Mouse (Mus musculus) megakaryocyte-erythroid progenitor cell, adult 5 weeks (primary cell): ENCODE results near the gene Adam8. TPM values are rescaled to one million over a fixed set of nuclear protein-coding genes. Genes with fewer than 3 reads are reported as not detected.

Experiments used
- polyA plus RNA-seq: library from polyadenylated mRNA; stranded (reverse); fragments of >175 nt; gene quantifications from 2 replicates; pipeline ENCODE4 v1.2.3, GENCODE M21; 2012

Gene Adam8
- 3.1 and 7.5 TPM in 2 replicates for polyA plus RNA-seq

GRCm38 (mm10) chr7:139992406-139992805 lies at the start of gene Adam8:
Gene Adam8, minus strand, starts transcription at chr7:139992562.

DNA sequence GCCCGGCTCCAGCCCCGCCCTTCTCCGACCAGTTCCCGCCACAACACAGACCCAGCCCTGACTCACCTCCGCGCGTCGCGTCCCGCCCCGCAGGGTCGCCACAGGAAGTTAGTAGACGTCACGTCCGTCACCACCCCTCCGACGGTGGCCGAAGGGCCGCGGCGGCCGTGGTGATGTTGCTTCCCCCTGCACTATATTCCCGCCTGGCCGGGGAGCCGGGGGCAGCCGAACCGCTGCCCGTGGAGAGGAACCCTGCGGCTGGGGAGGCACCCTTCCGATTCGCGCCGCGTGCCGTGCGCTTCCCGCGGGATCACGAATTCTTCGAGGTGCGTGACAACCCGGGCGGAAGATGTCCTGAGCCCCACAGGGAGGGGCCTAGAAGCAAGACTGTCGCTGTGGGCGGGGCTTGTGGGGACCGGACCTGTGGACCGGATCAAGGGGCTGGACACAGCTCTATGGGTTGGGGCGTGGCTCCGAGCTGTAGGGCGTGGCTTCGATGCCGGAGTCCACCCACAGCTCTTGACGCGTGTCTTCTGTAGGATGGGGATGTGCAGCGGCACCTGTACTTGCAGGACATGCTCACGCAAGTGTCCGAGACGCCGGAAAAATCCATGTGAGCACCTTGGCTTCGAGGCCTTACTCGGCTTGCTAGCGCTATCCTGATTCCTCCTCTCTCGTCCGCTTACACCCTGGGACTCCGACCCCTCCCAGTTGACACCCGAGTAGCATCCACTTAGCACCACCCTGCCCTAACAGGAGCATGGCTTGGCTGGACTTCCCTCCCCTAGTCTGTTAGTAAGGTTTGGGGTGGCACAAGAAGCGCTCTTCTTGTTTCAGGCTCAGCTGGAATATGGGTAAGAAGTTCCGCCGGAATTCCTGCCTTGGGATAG lies 44.2 kb upstream of the Adam8 start, which contains the start of the genes Zfp511 and Tubgcp2:
Gene Zfp511, plus strand, starts transcription at position 111 of the 890 bp plus-strand sequence.
Gene Tubgcp2, minus strand, starts transcription at position 389 of the 890 bp plus-strand sequence.

GRCm38 (mm10) chr7:139978278-139978892 lies 14.0 kb downstream of the Adam8 start, which contains the start of gene 6430531B16Rik:
Gene 6430531B16Rik, minus strand, starts transcription at chr7:139978755.

GRCm38 (mm10) chr7:139943674-139944281 lies 48.6 kb downstream of the Adam8 start, which contains the start of gene Utf1:
Gene Utf1, plus strand, starts transcription at chr7:139943789.

Other genes starting within 250 kb of the Adam8 start
- gene Adgra1, start 158.4 kb downstream of the Adam8 start, polyA plus RNA-seq, result not detected in 2 replicates
- gene Kndc1, start 97.9 kb downstream of the Adam8 start, polyA plus RNA-seq, result not detected in 2 replicates
- gene Utf1, start 48.8 kb downstream of the Adam8 start, polyA plus RNA-seq, result 1.00 and 1.1 TPM in 2 replicates
- 0.28 and 0.29 TPM in 2 replicates for gene 6430531B16Rik, start 13.8 kb downstream of the Adam8 start, polyA plus RNA-seq
- 19.1 and 20.0 TPM in 2 replicates for gene Zfp511, start 43.8 kb upstream of the Adam8 start, polyA plus RNA-seq
- gene Tubgcp2, start 44.1 kb upstream of the Adam8 start, polyA plus RNA-seq, result 8.3 and 8.4 TPM in 2 replicates
- gene Msx3, start 56.5 kb upstream of the Adam8 start, polyA plus RNA-seq, result not detected in 2 replicates
- gene Caly, start 90.0 kb upstream of the Adam8 start, polyA plus RNA-seq, result 0.05 and 0.50 TPM in 2 replicates
- gene Prap1, start 100.8 kb upstream of the Adam8 start, polyA plus RNA-seq, result not detected in 2 replicates
- gene Fuom, start 109.9 kb upstream of the Adam8 start, polyA plus RNA-seq, result 14.6 and 16.2 TPM in 2 replicates
- gene Paox, start 123.2 kb upstream of the Adam8 start, polyA plus RNA-seq, result 6.8 and 8.3 TPM in 2 replicates
- 7.4 and 8.2 TPM in 2 replicates for gene Echs1, start 123.9 kb upstream of the Adam8 start, polyA plus RNA-seq
- 4.8 and 6.7 TPM in 2 replicates for gene Mtg1, start 145.0 kb upstream of the Adam8 start, polyA plus RNA-seq
- gene Sprn, start 162.3 kb upstream of the Adam8 start, polyA plus RNA-seq, result not detected in 2 replicates
- not detected in 2 replicates for gene Olfr522, start 172.2 kb upstream of the Adam8 start, polyA plus RNA-seq
- not detected in 2 replicates for gene Olfr523, start 180.7 kb upstream of the Adam8 start, polyA plus RNA-seq
- gene Olfr524, start 213.4 kb upstream of the Adam8 start, polyA plus RNA-seq, result 0.02 TPM in 1 of 2 replicates, not detected in the other
- gene Cd163l1, start 225.7 kb upstream of the Adam8 start, polyA plus RNA-seq, result 0.18 TPM in 1 of 2 replicates, not detected in the other